Mouse (Mus musculus): Measurements from ENCODE around the gene Xrcc6. TPM values are rescaled to one million over a fixed set of nuclear protein-coding genes. Genes with fewer than 3 reads are reported as not detected.

Gene Xrcc6
- polyA plus RNA-seq, 1 experiment from 2014 or later, result 57.7 TPM

DNA sequence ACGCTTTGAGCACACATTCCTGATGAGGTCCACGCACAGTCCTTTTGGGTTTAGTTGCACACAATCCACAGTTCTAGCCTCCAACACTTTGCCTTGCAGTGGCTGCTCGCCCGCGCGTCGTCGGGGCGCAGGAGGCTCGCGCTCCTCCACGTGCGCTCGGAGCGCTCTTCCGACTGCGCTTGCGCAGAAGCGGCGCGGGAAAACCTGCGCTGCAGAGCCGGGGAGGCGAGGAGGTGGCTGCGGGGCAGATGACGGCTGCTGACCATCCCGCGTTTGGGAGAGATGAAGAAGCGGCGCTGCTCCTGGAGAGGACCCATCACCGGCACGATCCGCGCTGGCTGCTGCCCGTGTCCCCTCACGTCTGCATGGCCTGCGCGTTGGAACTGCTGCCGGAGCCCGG lies 82.3 kb downstream of the Xrcc6 start, which contains the start of gene Mei1:
TSS of gene Mei1 (plus strand) at position 99 of the 400 bp plus-strand sequence.
- H3K4me3 ChIP-seq (ENCODE audit: control insufficient read depth in 1 of 2, insufficient read depth in 1 of 2, low read depth in 1 of 2, low read length in 2 of 2), result no peak within 1 kb of the TSS
- H3K27me3 ChIP-seq (ENCODE audit: control insufficient read depth, insufficient read depth, low read length), result peaks cover 58% of the 10 kb centered on the region
- H3K9ac ChIP-seq (ENCODE audit: low read length), result no peak within 1 kb of the TSS
- H3K4me2 ChIP-seq (ENCODE audit: low read length), result peak within 1 kb of the TSS; percentile 42
- no peaks in the 10 kb centered on the region for H3K36me3 ChIP-seq (ENCODE audit: control insufficient read depth, insufficient read depth, low read length)
- no peaks in the 10 kb centered on the region for H3K4me1 ChIP-seq (ENCODE audit: control insufficient read depth in 2 of 2, insufficient read depth in 2 of 2, low read length in 2 of 2)
- ATAC-seq (ENCODE audit: insufficient number of reproducible peaks, insufficient read depth, low FRiP score, low read depth), result no peak
- 19% methylated on average over 40 of the region's 40 CpGs for WGBS
- peaks cover 9% of the 10 kb centered on the region; the same call in 1 of the 2 replicates for H3K9me3 ChIP-seq (ENCODE audit: control insufficient read depth, low read length)
- H3K27ac ChIP-seq (replicated peaks in 1 of 2; ENCODE audit: control insufficient read depth in 1 of 2, insufficient read depth in 1 of 2, low read depth in 2 of 2, low read length in 2 of 2), result no peak within 1 kb of the TSS

DNA sequence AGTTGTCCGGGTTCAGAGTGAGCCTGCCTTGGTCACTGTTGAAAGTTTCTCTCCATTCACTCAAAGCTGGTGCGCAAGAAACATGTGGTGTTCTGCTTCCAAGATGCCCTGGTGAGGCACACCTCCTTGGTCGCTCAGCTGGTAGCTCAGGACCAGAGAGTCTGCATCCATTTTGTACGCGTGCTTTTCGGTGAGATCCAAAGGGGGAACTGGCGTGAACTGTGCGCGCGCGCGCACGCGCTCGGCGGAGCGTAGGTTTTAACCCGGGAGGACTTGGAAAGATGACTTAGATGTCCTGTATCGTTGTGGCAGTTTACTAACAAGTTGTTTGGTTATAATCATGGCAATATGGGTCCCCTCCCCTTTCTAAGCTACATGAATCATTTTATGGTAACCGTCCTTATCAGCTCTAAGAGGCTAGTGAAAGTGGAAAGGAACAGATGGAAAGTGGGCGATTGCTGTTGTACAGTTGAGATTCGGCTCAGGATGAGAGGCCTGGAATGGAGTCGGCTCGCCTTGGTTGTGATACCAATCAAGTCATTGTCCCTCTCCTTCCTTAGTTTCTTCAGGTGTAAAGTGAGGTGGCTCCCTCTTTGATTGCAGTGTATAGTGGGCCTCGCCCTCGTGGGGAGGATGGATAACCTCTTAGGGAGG lies 84.3 kb downstream of the Xrcc6 start:
- Histone ChIP-seq H3K9me3 (ENCODE audit: control insufficient read depth, low read length) (peaks cover 9% of the 10 kb centered on the region; the same call in 1 of the 2 replicates), H3K36me3 (ENCODE audit: control insufficient read depth, insufficient read depth, low read length) (no peaks in the 10 kb centered on the region), H3K27me3 (ENCODE audit: control insufficient read depth, insufficient read depth, low read length) (peaks cover 56% of the 10 kb centered on the region), H3K4me3 (ENCODE audit: control insufficient read depth in 1 of 2, insufficient read depth in 1 of 2, low read depth in 1 of 2, low read length in 2 of 2) (no peak overlapping the region), H3K4me1 (ENCODE audit: control insufficient read depth in 2 of 2, insufficient read depth in 2 of 2, low read length in 2 of 2) (no peaks in the 10 kb centered on the region), H3K27ac (replicated peaks in 1 of 2; ENCODE audit: control insufficient read depth in 1 of 2, insufficient read depth in 1 of 2, low read depth in 2 of 2, low read length in 2 of 2) (no peak overlapping the region), H3K4me2 (ENCODE audit: low read length) (no peak overlapping the region), H3K9ac (ENCODE audit: low read length) (no peak overlapping the region)
- 82% methylated on average over 26 of the region's 26 CpGs for WGBS
- ATAC-seq (ENCODE audit: insufficient number of reproducible peaks, insufficient read depth, low FRiP score, low read depth), result no peak

DNA sequence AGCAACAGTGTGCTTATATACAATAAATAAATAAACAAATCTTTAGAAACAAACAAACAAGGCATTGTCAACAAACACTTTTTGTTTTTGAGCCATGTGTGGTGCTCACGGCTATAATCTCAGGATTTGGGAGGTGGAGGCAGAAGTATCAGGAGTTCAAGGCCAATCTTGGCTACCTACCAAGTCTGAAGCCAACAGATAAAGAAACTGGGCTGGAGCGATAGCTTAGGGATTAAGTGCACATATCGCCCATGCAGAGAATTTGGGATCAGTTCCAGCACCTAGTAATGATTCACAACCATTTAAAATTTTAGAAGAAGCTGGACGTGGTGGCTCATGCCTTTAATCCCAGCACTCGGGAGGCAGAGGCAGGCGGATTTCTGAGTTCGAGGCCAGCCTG lies 85.9 kb downstream of the Xrcc6 start:
- Histone ChIP-seq H3K9ac (ENCODE audit: low read length) (no peak overlapping the region), H3K4me3 (ENCODE audit: control insufficient read depth in 1 of 2, insufficient read depth in 1 of 2, low read depth in 1 of 2, low read length in 2 of 2) (no peak overlapping the region), H3K4me2 (ENCODE audit: low read length) (no peak overlapping the region), H3K27ac (replicated peaks in 1 of 2; ENCODE audit: control insufficient read depth in 1 of 2, insufficient read depth in 1 of 2, low read depth in 2 of 2, low read length in 2 of 2) (no peak overlapping the region), H3K36me3 (ENCODE audit: control insufficient read depth, insufficient read depth, low read length) (no peaks in the 10 kb centered on the region), H3K4me1 (ENCODE audit: control insufficient read depth in 2 of 2, insufficient read depth in 2 of 2, low read length in 2 of 2) (no peaks in the 10 kb centered on the region), H3K9me3 (ENCODE audit: control insufficient read depth, low read length) (peaks cover 9% of the 10 kb centered on the region; the same call in 1 of the 2 replicates), H3K27me3 (ENCODE audit: control insufficient read depth, insufficient read depth, low read length) (peaks cover 46% of the 10 kb centered on the region)
- WGBS, result 72% methylated on average over 7 of the region's 7 CpGs
- no peak for ATAC-seq (ENCODE audit: insufficient number of reproducible peaks, insufficient read depth, low FRiP score, low read depth)

DNA sequence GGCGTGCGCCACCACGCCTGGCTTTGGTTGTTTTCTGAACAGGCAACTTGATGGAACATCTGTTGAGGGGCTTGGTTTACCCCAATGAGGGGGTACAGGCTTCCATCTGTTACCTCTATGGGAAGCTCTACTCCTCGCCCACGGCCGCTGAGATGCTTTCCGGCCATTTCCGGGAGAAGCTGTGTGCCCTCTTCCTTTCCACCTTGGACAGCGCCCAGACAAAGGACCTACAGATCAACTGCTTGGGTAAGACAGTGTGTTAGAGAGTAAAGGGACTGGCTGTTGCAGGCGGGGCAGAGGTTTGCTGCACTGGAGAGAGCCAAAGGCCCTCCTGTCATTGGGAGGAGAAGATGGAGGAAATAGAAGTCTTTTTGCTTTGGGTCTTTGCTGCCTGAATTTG lies 92.2 kb downstream of the Xrcc6 start:
- H3K36me3 ChIP-seq (ENCODE audit: control insufficient read depth, insufficient read depth, low read length), result no peaks in the 10 kb centered on the region
- H3K4me3 ChIP-seq (ENCODE audit: control insufficient read depth in 1 of 2, insufficient read depth in 1 of 2, low read depth in 1 of 2, low read length in 2 of 2), result no peak overlapping the region
- H3K4me2 ChIP-seq (ENCODE audit: low read length), result no peak overlapping the region
- H3K27ac ChIP-seq (replicated peaks in 1 of 2; ENCODE audit: control insufficient read depth in 1 of 2, insufficient read depth in 1 of 2, low read depth in 2 of 2, low read length in 2 of 2), result no peak overlapping the region
- H3K4me1 ChIP-seq (ENCODE audit: control insufficient read depth in 2 of 2, insufficient read depth in 2 of 2, low read length in 2 of 2), result no peaks in the 10 kb centered on the region
- no peak overlapping the region for H3K9ac ChIP-seq (ENCODE audit: low read length)
- no peak for ATAC-seq (ENCODE audit: insufficient number of reproducible peaks, insufficient read depth, low FRiP score, low read depth)
- no peaks in the 10 kb centered on the region for H3K9me3 ChIP-seq (ENCODE audit: control insufficient read depth, low read length)
- H3K27me3 ChIP-seq (ENCODE audit: control insufficient read depth, insufficient read depth, low read length), result peaks cover 2% of the 10 kb centered on the region; the same call in 1 of the 2 replicates
- 44% methylated on average over 10 of the region's 10 CpGs for WGBS

DNA sequence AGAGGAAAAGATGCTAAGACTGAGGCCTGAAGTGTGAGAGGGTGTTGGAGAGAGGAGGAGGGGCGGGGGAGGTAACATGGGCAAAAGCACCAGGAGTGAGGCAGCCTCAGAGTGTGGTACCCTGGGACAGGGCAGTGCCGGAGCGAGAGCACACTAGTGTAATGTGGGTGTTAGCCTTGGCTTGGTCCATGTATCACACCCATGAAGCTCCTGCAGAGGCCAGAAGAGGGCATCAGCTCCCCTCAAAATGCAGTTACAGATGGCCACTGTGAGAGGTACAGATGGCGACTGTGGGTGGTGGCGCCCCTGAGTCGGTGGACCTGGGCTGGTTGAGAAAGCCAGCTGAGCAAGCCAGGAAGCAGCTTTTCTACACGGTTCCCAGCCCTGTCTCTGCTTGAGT lies 93.5 kb downstream of the Xrcc6 start:
- WGBS, result 31% methylated on average over 7 of the region's 7 CpGs
- no peak for ATAC-seq (ENCODE audit: insufficient number of reproducible peaks, insufficient read depth, low FRiP score, low read depth)
- no peak overlapping the region for H3K4me3 ChIP-seq (ENCODE audit: control insufficient read depth in 1 of 2, insufficient read depth in 1 of 2, low read depth in 1 of 2, low read length in 2 of 2)
- no peaks in the 10 kb centered on the region for H3K4me1 ChIP-seq (ENCODE audit: control insufficient read depth in 2 of 2, insufficient read depth in 2 of 2, low read length in 2 of 2)
- no peaks in the 10 kb centered on the region for H3K36me3 ChIP-seq (ENCODE audit: control insufficient read depth, insufficient read depth, low read length)
- H3K27ac ChIP-seq (replicated peaks in 1 of 2; ENCODE audit: control insufficient read depth in 1 of 2, insufficient read depth in 1 of 2, low read depth in 2 of 2, low read length in 2 of 2), result no peak overlapping the region
- no peaks in the 10 kb centered on the region for H3K27me3 ChIP-seq (ENCODE audit: control insufficient read depth, insufficient read depth, low read length)
- H3K4me2 ChIP-seq (ENCODE audit: low read length), result no peak overlapping the region
- no peaks in the 10 kb centered on the region for H3K9me3 ChIP-seq (ENCODE audit: control insufficient read depth, low read length)
- no peak overlapping the region for H3K9ac ChIP-seq (ENCODE audit: low read length)

DNA sequence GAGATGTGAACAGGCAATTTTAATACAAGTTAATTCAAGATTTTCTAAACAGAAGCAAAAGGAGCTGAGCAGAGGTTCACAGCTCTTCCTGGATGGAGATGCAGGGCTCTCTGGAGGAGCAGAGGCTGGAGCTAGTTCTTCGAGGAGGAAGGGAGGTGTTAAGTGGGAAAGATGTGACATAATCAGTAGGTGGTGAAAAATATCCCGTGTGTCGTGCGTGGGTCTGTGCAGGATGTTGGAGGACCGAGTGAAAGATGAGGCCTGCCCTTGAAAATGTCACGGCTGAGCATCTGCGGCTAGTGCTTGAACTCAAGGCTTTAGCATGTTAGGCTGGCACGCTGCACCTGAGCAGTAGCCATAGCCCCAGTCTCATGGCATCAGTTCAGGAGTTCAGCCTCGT lies 98.0 kb downstream of the Xrcc6 start:
- peaks cover 9% of the 10 kb centered on the region; the same call in 1 of the 2 replicates for H3K27me3 ChIP-seq (ENCODE audit: control insufficient read depth, insufficient read depth, low read length)
- no peaks in the 10 kb centered on the region for H3K36me3 ChIP-seq (ENCODE audit: control insufficient read depth, insufficient read depth, low read length)
- 62% methylated on average over 9 of the region's 9 CpGs for WGBS
- no peaks in the 10 kb centered on the region for H3K9me3 ChIP-seq (ENCODE audit: control insufficient read depth, low read length)
- no peak overlapping the region for H3K27ac ChIP-seq (replicated peaks in 1 of 2; ENCODE audit: control insufficient read depth in 1 of 2, insufficient read depth in 1 of 2, low read depth in 2 of 2, low read length in 2 of 2)
- no peaks in the 10 kb centered on the region for H3K4me1 ChIP-seq (ENCODE audit: control insufficient read depth in 2 of 2, insufficient read depth in 2 of 2, low read length in 2 of 2)
- H3K4me3 ChIP-seq (ENCODE audit: control insufficient read depth in 1 of 2, insufficient read depth in 1 of 2, low read depth in 1 of 2, low read length in 2 of 2), result no peak overlapping the region
- ATAC-seq (ENCODE audit: insufficient number of reproducible peaks, insufficient read depth, low FRiP score, low read depth), result no peak
- no peak overlapping the region for H3K4me2 ChIP-seq (ENCODE audit: low read length)
- no peak overlapping the region for H3K9ac ChIP-seq (ENCODE audit: low read length)

DNA sequence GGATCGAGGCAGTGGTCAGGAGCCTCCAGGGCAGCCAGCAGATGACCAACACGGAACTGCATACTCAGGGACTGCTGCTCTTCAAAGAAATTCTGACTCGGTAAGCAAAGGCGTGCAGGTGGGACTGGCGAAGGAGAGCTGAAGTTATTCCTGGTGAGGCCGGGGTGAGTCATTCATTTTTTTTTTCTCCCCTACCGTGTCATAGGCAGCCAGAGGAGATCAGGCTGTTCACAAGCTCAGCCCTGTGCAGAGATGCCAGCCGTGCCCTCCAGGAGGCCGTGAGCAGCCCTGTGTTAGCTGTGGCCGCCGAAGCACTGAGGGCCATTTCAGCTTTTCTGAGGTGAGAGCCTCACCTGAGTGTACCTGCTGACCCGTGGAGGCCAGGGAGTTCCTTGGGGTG lies 98.5 kb downstream of the Xrcc6 start:
- H3K4me2 ChIP-seq (ENCODE audit: low read length), result no peak overlapping the region
- H3K9ac ChIP-seq (ENCODE audit: low read length), result no peak overlapping the region
- H3K36me3 ChIP-seq (ENCODE audit: control insufficient read depth, insufficient read depth, low read length), result no peaks in the 10 kb centered on the region
- ATAC-seq (ENCODE audit: insufficient number of reproducible peaks, insufficient read depth, low FRiP score, low read depth), result no peak
- no peak overlapping the region for H3K27ac ChIP-seq (replicated peaks in 1 of 2; ENCODE audit: control insufficient read depth in 1 of 2, insufficient read depth in 1 of 2, low read depth in 2 of 2, low read length in 2 of 2)
- WGBS, result 69% methylated on average over 12 of the region's 12 CpGs
- H3K27me3 ChIP-seq (ENCODE audit: control insufficient read depth, insufficient read depth, low read length), result peaks cover 9% of the 10 kb centered on the region; the same call in 1 of the 2 replicates
- no peaks in the 10 kb centered on the region for H3K9me3 ChIP-seq (ENCODE audit: control insufficient read depth, low read length)
- H3K4me1 ChIP-seq (ENCODE audit: control insufficient read depth in 2 of 2, insufficient read depth in 2 of 2, low read length in 2 of 2), result no peaks in the 10 kb centered on the region
- no peak overlapping the region for H3K4me3 ChIP-seq (ENCODE audit: control insufficient read depth in 1 of 2, insufficient read depth in 1 of 2, low read depth in 1 of 2, low read length in 2 of 2)

DNA sequence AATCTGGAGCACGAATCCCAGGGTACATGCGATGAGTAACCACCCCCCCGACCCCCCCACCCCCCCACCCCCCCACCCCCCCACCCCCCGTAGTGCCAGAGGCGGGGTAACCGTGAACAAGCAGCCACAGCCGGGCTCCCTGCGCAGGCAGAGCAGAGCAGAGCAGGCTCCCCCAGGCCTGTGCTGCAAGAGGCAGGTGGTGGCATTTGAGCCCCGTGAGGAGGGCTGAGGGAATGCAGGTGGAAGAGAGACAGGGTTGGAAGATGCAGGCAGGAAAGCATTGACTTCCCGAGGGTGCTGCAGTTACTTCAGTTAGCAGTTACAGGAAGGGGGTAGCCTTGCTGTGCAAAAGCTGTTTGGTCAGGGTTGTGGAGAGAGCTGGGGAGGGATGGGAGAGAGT lies 99.6 kb downstream of the Xrcc6 start:
- Histone ChIP-seq H3K9ac (ENCODE audit: low read length) (no peak overlapping the region), H3K4me3 (ENCODE audit: control insufficient read depth in 1 of 2, insufficient read depth in 1 of 2, low read depth in 1 of 2, low read length in 2 of 2) (no peak overlapping the region), H3K27me3 (ENCODE audit: control insufficient read depth, insufficient read depth, low read length) (peaks cover 9% of the 10 kb centered on the region; the same call in 1 of the 2 replicates), H3K27ac (replicated peaks in 1 of 2; ENCODE audit: control insufficient read depth in 1 of 2, insufficient read depth in 1 of 2, low read depth in 2 of 2, low read length in 2 of 2) (no peak overlapping the region), H3K36me3 (ENCODE audit: control insufficient read depth, insufficient read depth, low read length) (no peaks in the 10 kb centered on the region), H3K4me2 (ENCODE audit: low read length) (no peak overlapping the region), H3K9me3 (ENCODE audit: control insufficient read depth, low read length) (no peaks in the 10 kb centered on the region), H3K4me1 (ENCODE audit: control insufficient read depth in 2 of 2, insufficient read depth in 2 of 2, low read length in 2 of 2) (no peaks in the 10 kb centered on the region)
- no peak for ATAC-seq (ENCODE audit: insufficient number of reproducible peaks, insufficient read depth, low FRiP score, low read depth)
- WGBS, result 15% methylated on average over 10 of the region's 10 CpGs
